Mouse (Mus musculus) small intestine, adult 2 months (tissue): ENCODE measurements at regions not wholly inside any gene's neighbourhood (a gene's known extent, or its start where the extent isn't known, plus 50 kb on each side); places are given as distances from the start of the nearest gene placed in this dataset.

Experiments
- CTCF ChIP-seq: fragments of 200-500 bp; IDR thresholded peaks from 2 replicates; pipeline ENCODE4 v1.5.1; 2012; ENCODE audit warnings: low read depth, mild to moderate bottlenecking, control low read depth, inconsistent platforms, low read length, moderate library complexity, mixed read lengths; ENCODE audit not compliant: insufficient replicate concordance, insufficient read length; ENCODE audit errors: extremely low read depth
- POLR2A ChIP-seq: fragments of 200-500 bp; IDR thresholded peaks from 2 replicates; pipeline ENCODE4 v1.6.1; 2012; ENCODE audit warnings: low read depth, mild to moderate bottlenecking, control low read depth, inconsistent platforms, low read length, moderate library complexity

- TF ChIP-seq POLR2A, result no peak
- no peak for TF ChIP-seq CTCF
Observed at GRCm38 (mm10) chr17:15995493-15995892, 164.7 kb upstream of the Rgmb start.
